Mouse (Mus musculus): ENCODE results near the gene Bbs7. TPM values are rescaled to one million over a fixed set of nuclear protein-coding genes. Genes with fewer than 3 reads are reported as not detected.
A peak's percentile ranks its signal among the peaks of the same experiment; 100 is the strongest.

Gene Bbs7
- polyA plus RNA-seq, 1 experiment from 2014 or later = 10.4 TPM

DNA sequence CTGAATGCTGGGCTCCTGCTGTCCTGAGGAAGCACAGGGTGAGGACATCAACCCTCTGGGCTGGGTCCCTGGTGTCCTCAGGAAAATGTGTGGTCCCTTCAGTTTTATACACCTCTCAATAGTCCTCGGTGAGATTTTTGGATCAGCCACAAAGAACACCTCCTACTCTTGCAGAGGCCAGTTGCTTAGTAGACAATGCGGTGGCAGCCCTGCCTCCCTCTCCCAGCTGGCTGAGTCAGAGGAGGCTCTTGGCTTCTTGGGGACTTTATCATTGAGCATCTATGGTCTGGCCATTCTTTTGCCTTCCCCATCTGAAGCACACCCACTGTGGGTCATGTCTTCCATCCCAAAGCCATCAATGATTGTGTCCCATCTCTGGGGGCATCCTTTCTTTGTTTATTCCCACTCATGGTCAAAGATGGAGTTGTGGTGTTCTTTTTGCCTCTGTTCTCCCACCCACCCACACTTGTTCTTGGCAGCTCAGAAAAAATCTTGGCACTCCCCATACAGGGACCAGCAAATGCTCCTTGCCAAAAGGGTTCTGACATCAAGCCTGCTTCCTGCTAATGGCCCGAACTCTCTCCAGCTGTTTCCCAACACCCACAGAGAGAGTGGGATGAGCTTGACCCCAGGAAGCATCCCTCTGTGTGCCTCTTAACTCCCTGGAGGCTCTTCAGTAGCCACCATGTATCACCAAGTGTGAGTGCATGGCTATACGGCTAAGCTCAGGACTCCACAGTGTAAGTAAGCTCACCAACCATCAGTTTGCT is 75.4 kb downstream of the Bbs7 start:
- Histone ChIP-seq H3K27me3 (replicated peaks; ENCODE audit: control insufficient read depth, insufficient read depth, low read length) (no peaks in the 10 kb centered on the region), H3K9me3 (ENCODE audit: control insufficient read depth, low read length) (no peaks in the 10 kb centered on the region), H3K36me3 (ENCODE audit: control insufficient read depth, insufficient read depth, low read length) (no peaks in the 10 kb centered on the region), H3K4me2 (ENCODE audit: low read length) (no peak overlapping the region), H3K4me3 (ENCODE audit: low read depth, low read length) (no peak overlapping the region), H3K4me1 (replicated peaks; ENCODE audit: control insufficient read depth, insufficient read depth, low read length) (no peaks in the 10 kb centered on the region), H3K27ac (ENCODE audit: low read depth) (no peak overlapping the region), H3K9ac (ENCODE audit: low read length) (no peak overlapping the region)
- WGBS = 83% methylated on average over 4 of the region's 4 CpGs
- DNase-seq (ENCODE audit: low spot score) (no peak), ATAC-seq (replicated peaks; ENCODE audit: low FRiP score, low TSS enrichment, low read depth) (no peak)

- peaks cover 8% of the 10 kb centered on the region for H3K4me1 ChIP-seq (replicated peaks; ENCODE audit: control insufficient read depth, insufficient read depth, low read length)
- no peaks in the 10 kb centered on the region for H3K36me3 ChIP-seq (ENCODE audit: control insufficient read depth, insufficient read depth, low read length)
- H3K27me3 ChIP-seq (replicated peaks; ENCODE audit: control insufficient read depth, insufficient read depth, low read length) = no peaks in the 10 kb centered on the region
- H3K9ac ChIP-seq (ENCODE audit: low read length) = no peak overlapping the region
- DNase-seq (ENCODE audit: low spot score) (no peak), ATAC-seq (replicated peaks; ENCODE audit: low FRiP score, low TSS enrichment, low read depth) (no peak)
- no peak overlapping the region for H3K27ac ChIP-seq (ENCODE audit: low read depth)
- 86% methylated on average over 12 of the region's 12 CpGs for WGBS
- no peak overlapping the region for H3K4me3 ChIP-seq (ENCODE audit: low read depth, low read length)
- no peaks in the 10 kb centered on the region for H3K9me3 ChIP-seq (ENCODE audit: control insufficient read depth, low read length)
- no peak overlapping the region for H3K4me2 ChIP-seq (ENCODE audit: low read length)
Measured at GRCm38 (mm10) chr3:36536041-36536440, 77.2 kb downstream of the Bbs7 start.

GRCm38 (mm10) chr3:36533201-36533672 is 80.0 kb downstream of the Bbs7 start:
- WGBS = 4% methylated on average over 1 of the region's 1 CpGs
- H3K9ac ChIP-seq (ENCODE audit: low read length) = no peak overlapping the region
- ATAC-seq (replicated peaks; ENCODE audit: low FRiP score, low TSS enrichment, low read depth) (peak; percentile 73), DNase-seq (ENCODE audit: low spot score) (peak; percentile 59)
- H3K4me3 ChIP-seq (ENCODE audit: low read depth, low read length) = no peak overlapping the region
- H3K4me1 ChIP-seq (replicated peaks; ENCODE audit: control insufficient read depth, insufficient read depth, low read length) = peaks cover 8% of the 10 kb centered on the region
- H3K4me2 ChIP-seq (ENCODE audit: low read length) = 0 out of 2 replicates have a peak overlapping the region, but pooled peaks have one; percentile 6
- H3K9me3 ChIP-seq (ENCODE audit: control insufficient read depth, low read length) = no peaks in the 10 kb centered on the region
- no peaks in the 10 kb centered on the region for H3K27me3 ChIP-seq (replicated peaks; ENCODE audit: control insufficient read depth, insufficient read depth, low read length)
- no peaks in the 10 kb centered on the region for H3K36me3 ChIP-seq (ENCODE audit: control insufficient read depth, insufficient read depth, low read length)
- peak overlapping the region; percentile 38; the same call in 1 of the 2 replicates for H3K27ac ChIP-seq (ENCODE audit: low read depth)

- DNase-seq (ENCODE audit: low spot score) = peak; percentile 55
- ATAC-seq (replicated peaks; ENCODE audit: low FRiP score, low TSS enrichment, low read depth) = no peak; the same call in 1 of the 2 replicates
- peak overlapping the region; percentile 65; the same call in 1 of the 2 replicates for H3K4me2 ChIP-seq (ENCODE audit: low read length)
- H3K4me1 ChIP-seq (replicated peaks; ENCODE audit: control insufficient read depth, insufficient read depth, low read length) = peaks cover 8% of the 10 kb centered on the region
- no peaks in the 10 kb centered on the region for H3K27me3 ChIP-seq (replicated peaks; ENCODE audit: control insufficient read depth, insufficient read depth, low read length)
- no peak overlapping the region for H3K9ac ChIP-seq (ENCODE audit: low read length)
- no peaks in the 10 kb centered on the region for H3K36me3 ChIP-seq (ENCODE audit: control insufficient read depth, insufficient read depth, low read length)
- H3K9me3 ChIP-seq (ENCODE audit: control insufficient read depth, low read length) = no peaks in the 10 kb centered on the region
- peak overlapping the region; percentile 38; the same call in 1 of the 2 replicates for H3K27ac ChIP-seq (ENCODE audit: low read depth)
- WGBS = 28% methylated on average over 7 of the region's 7 CpGs
- H3K4me3 ChIP-seq (ENCODE audit: low read depth, low read length) = no peak overlapping the region
Measured at GRCm38 (mm10) chr3:36532738-36533137, 80.5 kb downstream of the Bbs7 start.

DNA sequence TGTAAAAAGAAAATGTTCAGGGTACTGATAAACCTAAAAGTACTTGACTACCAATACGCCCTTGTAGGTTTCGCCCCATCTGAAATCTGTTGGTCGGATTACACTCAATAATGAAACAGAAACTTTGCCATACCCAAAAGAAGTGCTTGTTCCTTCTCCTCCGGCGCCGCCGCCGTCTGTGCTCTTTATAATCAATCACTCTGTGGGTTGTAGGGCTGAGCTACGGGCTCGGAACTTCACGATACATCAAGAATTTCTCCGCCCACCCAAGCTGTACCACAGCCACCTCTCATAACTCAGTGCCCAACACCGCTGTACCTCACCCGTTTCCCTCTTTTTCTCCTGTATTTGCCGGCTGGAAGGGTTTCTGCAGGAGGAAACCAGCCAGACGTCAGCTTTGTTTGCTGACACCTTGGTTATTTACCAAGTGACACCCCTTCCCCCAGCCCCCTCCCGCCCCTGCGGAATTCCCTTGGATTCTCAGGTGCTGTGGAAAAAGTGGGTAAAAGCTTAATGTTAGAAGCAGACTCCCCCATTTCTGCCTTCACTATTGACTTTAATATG is 81.2 kb downstream of the Bbs7 start:
- H3K9ac ChIP-seq (ENCODE audit: low read length) = peak overlapping the region; percentile 27; the same call in 1 of the 2 replicates
- peak; percentile 70 for DNase-seq (ENCODE audit: low spot score)

DNA sequence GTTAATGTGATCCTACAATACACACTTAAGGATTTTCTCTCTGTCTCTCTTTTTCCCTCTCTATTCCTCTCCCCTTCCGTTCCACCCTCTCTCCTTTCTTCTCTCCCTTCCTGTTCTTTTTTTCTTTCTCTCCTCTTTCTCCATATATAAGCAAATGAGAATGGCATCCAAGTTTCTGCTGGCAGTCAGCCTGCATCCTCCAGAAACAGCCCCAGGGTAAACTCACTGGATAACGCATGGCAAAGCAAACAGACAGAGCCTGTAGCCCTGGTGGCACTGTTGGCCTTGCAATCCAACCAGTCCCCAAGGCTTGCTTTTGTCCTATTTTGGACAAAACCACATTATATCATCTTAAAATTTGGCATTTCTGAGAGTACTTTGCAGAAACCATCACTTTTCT is 82.0 kb downstream of the Bbs7 start:
- peak overlapping the region; percentile 65 for H3K4me2 ChIP-seq (ENCODE audit: low read length)
- no peak overlapping the region for H3K4me3 ChIP-seq (ENCODE audit: low read depth, low read length)
- H3K27ac ChIP-seq (ENCODE audit: low read depth) = no peak overlapping the region
- DNase-seq (ENCODE audit: low spot score) = no peak
- H3K9me3 ChIP-seq (ENCODE audit: control insufficient read depth, low read length) = no peaks in the 10 kb centered on the region
- peaks cover 8% of the 10 kb centered on the region for H3K4me1 ChIP-seq (replicated peaks; ENCODE audit: control insufficient read depth, insufficient read depth, low read length)
- no peak for ATAC-seq (replicated peaks; ENCODE audit: low FRiP score, low TSS enrichment, low read depth)
- no peaks in the 10 kb centered on the region for H3K36me3 ChIP-seq (ENCODE audit: control insufficient read depth, insufficient read depth, low read length)
- no peak overlapping the region for H3K9ac ChIP-seq (ENCODE audit: low read length)
- no peaks in the 10 kb centered on the region for H3K27me3 ChIP-seq (replicated peaks; ENCODE audit: control insufficient read depth, insufficient read depth, low read length)
- 40% methylated on average over 2 of the region's 2 CpGs for WGBS

More for the DNA sequence above, 81.2 kb downstream of the Bbs7 start:
- Histone ChIP-seq H3K27ac (ENCODE audit: low read depth) (no peak overlapping the region), H3K36me3 (ENCODE audit: control insufficient read depth, insufficient read depth, low read length) (no peaks in the 10 kb centered on the region), H3K27me3 (replicated peaks; ENCODE audit: control insufficient read depth, insufficient read depth, low read length) (no peaks in the 10 kb centered on the region), H3K4me2 (ENCODE audit: low read length) (peak overlapping the region; percentile 65), H3K9me3 (ENCODE audit: control insufficient read depth, low read length) (no peaks in the 10 kb centered on the region), H3K4me3 (ENCODE audit: low read depth, low read length) (peak overlapping the region; percentile 32), H3K4me1 (replicated peaks; ENCODE audit: control insufficient read depth, insufficient read depth, low read length) (peaks cover 8% of the 10 kb centered on the region)
- WGBS = 3% methylated on average over 18 of the region's 18 CpGs
- ATAC-seq (replicated peaks; ENCODE audit: low FRiP score, low TSS enrichment, low read depth) = no peak

DNA sequence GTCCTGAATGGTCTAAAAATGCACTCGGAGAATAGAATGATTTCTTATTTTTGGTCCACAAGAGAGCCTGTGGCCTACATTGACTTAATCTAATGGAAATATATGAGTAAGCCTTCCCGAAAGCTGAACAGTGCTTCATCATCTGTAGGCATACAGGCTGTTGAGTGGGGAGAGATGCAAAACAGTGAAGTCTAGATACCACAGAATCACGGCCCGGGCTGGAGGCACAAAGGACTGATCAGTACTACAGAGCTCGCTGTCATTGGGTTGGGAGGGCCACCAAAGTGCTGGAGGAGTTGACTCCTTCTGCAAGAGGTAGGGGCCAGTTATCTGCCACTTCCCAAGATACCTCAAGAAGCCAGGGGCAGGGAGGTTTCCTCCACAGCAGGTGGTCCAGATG is 82.5 kb downstream of the Bbs7 start:
- H3K27me3 ChIP-seq (replicated peaks; ENCODE audit: control insufficient read depth, insufficient read depth, low read length) = no peaks in the 10 kb centered on the region
- 81% methylated on average over 5 of the region's 5 CpGs for WGBS

DNA sequence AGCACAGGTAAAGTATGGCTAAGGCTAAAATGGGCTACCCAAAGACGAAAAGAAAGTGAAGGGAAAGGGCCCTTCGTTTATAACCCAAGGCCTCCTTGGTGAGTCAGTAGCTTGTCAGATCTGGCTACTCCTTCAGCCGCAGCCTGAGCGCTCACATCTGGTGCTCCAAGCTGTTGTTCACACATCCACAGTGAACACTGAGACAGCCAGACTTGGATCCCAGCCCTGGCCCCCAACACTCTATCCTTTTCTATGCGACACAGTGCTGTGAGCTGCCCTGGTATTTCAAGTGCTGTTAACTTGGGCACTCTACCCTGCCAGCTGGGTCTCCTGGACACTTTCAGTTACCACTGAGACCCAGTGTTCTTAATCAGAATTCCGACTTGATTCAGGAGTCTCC is 82.9 kb downstream of the Bbs7 start:
- H3K4me1 ChIP-seq (replicated peaks; ENCODE audit: control insufficient read depth, insufficient read depth, low read length) = peaks cover 8% of the 10 kb centered on the region
- 86% methylated on average over 6 of the region's 6 CpGs for WGBS
- ATAC-seq (replicated peaks; ENCODE audit: low FRiP score, low TSS enrichment, low read depth) (no peak), DNase-seq (ENCODE audit: low spot score) (no peak)
- no peak overlapping the region for H3K4me2 ChIP-seq (ENCODE audit: low read length)
- no peak overlapping the region for H3K9ac ChIP-seq (ENCODE audit: low read length)
- H3K27me3 ChIP-seq (replicated peaks; ENCODE audit: control insufficient read depth, insufficient read depth, low read length) = no peaks in the 10 kb centered on the region
- no peak overlapping the region for H3K27ac ChIP-seq (ENCODE audit: low read depth)
- H3K36me3 ChIP-seq (ENCODE audit: control insufficient read depth, insufficient read depth, low read length) = no peaks in the 10 kb centered on the region
- H3K4me3 ChIP-seq (ENCODE audit: low read depth, low read length) = no peak overlapping the region
- no peaks in the 10 kb centered on the region for H3K9me3 ChIP-seq (ENCODE audit: control insufficient read depth, low read length)

More for the DNA sequence above, 82.5 kb downstream of the Bbs7 start:
- Histone ChIP-seq H3K4me2 (ENCODE audit: low read length) (no peak overlapping the region), H3K9me3 (ENCODE audit: control insufficient read depth, low read length) (no peaks in the 10 kb centered on the region), H3K27ac (ENCODE audit: low read depth) (no peak overlapping the region), H3K4me1 (replicated peaks; ENCODE audit: control insufficient read depth, insufficient read depth, low read length) (peaks cover 8% of the 10 kb centered on the region), H3K4me3 (ENCODE audit: low read depth, low read length) (no peak overlapping the region), H3K36me3 (ENCODE audit: control insufficient read depth, insufficient read depth, low read length) (no peaks in the 10 kb centered on the region), H3K9ac (ENCODE audit: low read length) (no peak overlapping the region)
- DNase-seq (ENCODE audit: low spot score) = no peak
- no peak for ATAC-seq (replicated peaks; ENCODE audit: low FRiP score, low TSS enrichment, low read depth)

Measured in intestine, embryonic 14.5 days (tissue).